Mouse (Mus musculus) CD4-positive naive resting alpha-beta T cell, adult 76 days (primary cell): Measurements from ENCODE around the gene Aste1. TPM values are rescaled to one million over a fixed set of nuclear protein-coding genes. Genes with fewer than 3 reads are reported as not detected.

Source experiments
- total RNA-seq: library from RNA; stranded (reverse); gene quantifications from one replicate; pipeline ENCODE4 v1.2.4, GENCODE M21; 2023

Aste1 gene
- 31.4 TPM for total RNA-seq

DNA sequence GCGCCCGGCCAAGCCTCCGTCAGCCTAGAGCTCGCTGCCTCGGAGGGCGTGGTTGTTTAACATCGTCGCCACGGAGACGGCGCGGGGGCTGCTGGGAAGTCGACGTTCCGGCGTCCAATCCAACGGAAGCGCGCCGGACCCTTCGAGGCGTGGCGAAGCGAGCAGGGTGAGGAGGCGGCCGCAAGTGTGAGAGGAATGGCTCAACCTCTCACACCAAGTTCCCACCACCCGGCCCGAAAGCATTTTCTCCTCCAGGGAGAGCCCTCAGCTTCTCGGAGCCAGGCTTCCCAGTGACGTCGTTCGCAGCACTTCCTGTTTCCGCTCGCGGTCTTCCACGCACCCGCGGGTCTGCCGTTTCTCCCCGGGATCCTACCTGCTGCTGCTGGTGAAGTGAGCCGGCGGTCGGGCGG is at the start of gene Aste1, which contains the start of gene Nek11:
Gene Aste1, plus strand, starts transcription at position 175 of the 410 bp plus-strand sequence.
Gene Nek11, minus strand, starts transcription at position 307 of the 410 bp plus-strand sequence.

Other genes with a start within 250 kb of the Aste1 start
- gene Nek11, start 132 bp downstream of the Aste1 start, total RNA-seq: not detected
- gene Atp2c1, start 131.9 kb downstream of the Aste1 start, total RNA-seq: 58.2 TPM
- gene Pik3r4, start 247.6 kb downstream of the Aste1 start, total RNA-seq: 62.5 TPM